Mouse (Mus musculus) embryonic fibroblast, embryonic 13.5 days (primary cell): ENCODE measurements around the gene Thap3.

Source experiments
- CTCF ChIP-seq: IDR thresholded peaks from 2 replicates; pipeline ENCODE4 v1.5.1; 2011; ENCODE audit warnings: mild to moderate bottlenecking, control low read depth, low read length, moderate library complexity, borderline replicate concordance; ENCODE audit not compliant: insufficient read depth
- POLR2A ChIP-seq: IDR thresholded peaks from 2 replicates; pipeline ENCODE4 v1.6.1; 2011; ENCODE audit warnings: low read depth, mild to moderate bottlenecking, control low read depth, low read length, moderate library complexity

DNA sequence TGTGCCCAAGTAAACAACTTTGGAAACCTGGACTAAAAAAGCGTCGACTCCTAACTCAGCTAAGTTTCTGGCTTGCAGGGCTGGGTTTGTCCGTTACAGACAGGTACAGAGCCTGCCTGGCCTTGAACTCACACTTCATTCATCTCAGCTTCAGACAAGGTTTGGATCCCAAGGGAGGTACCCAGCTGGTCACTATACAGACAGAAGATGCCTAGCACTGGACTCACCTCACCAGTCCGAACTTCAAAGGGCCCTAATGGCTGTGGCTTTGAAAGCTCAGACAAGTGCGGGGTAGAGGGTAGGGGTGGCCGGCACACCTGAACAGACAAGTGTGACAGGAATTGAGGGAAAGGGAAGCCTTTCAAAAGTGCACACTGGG lies 302 bp upstream of the Thap3 start:
- TF ChIP-seq CTCF (no peak), POLR2A (no peak)
